Mouse (Mus musculus): ENCODE data around the gene Tcp11l2.

DNA sequence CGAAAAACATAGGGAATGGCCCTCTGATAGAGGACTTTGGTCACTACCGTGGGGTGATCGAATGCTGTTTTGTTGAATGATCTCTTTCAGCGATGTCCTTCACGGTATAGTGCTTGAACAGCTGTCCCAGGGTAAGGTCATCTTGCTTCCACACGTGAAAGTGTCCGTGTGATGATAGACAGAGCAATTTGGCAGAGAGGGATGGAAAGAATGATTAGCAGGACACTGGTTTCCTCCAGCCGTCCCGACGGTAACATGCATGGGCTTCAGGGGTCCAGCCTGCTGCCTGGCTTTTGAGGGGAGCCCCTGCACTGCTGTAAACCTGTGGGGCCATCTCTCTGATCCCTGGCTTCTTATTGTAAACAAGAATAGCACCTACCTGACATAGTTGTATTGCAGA, 2.3 kb downstream of the Tcp11l2 start:
- TF ChIP-seq CTCF (IDR thresholded peaks at IDR 0.05; ENCODE audit: low read depth), result no peak
- no peak for TF ChIP-seq EP300 (optimal IDR thresholded peaks at IDR 0.05)

Measured in stomach, postnatal 0 days (tissue).